Mouse (Mus musculus): ENCODE data around the gene Scgb1b27.
A peak's percentile ranks its signal among the peaks of the same experiment; 100 is the strongest.
"Not testable (repeated sequence)": the region's sequence is repeated elsewhere in the genome, so short reads cannot be mapped to it uniquely, and the experiment has no call there.

The Scgb1b27 gene

DNA sequence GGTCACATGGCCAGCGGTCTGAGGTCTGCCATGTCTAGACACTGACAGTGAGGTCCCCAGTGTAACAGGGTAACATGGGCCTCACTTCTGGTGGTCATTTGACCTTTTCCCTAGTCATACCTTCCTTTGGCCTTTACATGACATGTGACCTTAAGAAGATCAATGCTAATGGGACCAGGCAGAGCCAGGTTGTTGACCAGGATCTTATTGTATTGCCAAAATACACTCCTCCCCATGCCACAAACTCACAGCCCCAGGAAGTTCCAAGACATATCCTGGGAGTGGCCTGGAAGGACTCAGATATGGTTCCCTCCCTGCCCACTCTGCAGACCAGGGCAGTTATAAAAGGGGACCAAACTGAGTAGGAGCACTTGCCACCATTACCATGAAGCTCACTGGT is at the start of gene Scgb1b27:
Gene Scgb1b27 (plus strand): TSS at position 301 of the 400 bp plus-strand sequence.
- not testable (repeated sequence) for DNase-seq (ENCODE audit: low spot score in 2 of 2)

DNA sequence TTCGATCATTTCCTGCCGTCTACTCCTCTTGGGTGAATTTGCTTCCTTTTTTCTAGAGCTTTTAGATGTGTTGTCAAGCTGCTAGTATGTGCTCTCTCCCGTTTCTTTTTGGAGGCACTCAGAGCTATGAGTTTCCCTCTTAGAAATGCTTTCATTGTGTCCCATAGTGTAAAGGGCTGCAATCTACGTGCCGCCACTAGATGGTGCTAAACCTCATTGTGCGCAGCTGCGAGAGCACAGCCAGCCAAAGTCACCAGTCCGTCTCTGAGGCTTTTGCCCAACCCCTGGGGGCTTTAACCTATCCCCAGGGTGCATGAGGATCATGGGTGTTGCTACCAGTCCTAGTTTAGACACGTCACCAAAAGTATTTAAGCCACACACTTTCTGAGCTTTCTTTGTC is 39.0 kb upstream of the Scgb1b27 start:
- DNase-seq (ENCODE audit: low spot score in 2 of 2): peak in 1 of 2 experiments; percentile 4

DNA sequence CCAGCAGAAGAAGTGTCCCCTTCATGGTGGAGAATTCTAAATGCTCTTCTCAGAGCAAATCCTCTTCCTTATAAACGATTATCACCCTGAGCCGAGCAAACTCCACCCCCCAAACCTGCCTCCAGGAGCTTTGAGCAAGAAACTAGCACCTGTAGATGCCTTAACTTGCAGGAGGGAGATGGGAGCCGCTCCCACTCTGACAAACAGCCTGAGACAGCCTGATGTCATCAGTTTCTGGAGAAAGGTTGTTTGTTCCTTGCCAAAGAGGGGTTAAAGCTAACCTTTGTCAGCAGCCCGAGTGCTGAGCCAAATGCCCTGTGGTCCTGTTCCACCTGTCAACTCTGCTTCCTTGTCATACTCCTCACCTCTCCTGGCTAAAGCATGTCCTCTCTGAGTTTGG is 7.4 kb upstream of the Scgb1b27 start, which contains the start of gene Scgb2b27:
Gene Scgb2b27 (minus strand): TSS at position 101 of the 400 bp plus-strand sequence.
- no peak for DNase-seq (ENCODE audit: low spot score in 2 of 2)

DNA sequence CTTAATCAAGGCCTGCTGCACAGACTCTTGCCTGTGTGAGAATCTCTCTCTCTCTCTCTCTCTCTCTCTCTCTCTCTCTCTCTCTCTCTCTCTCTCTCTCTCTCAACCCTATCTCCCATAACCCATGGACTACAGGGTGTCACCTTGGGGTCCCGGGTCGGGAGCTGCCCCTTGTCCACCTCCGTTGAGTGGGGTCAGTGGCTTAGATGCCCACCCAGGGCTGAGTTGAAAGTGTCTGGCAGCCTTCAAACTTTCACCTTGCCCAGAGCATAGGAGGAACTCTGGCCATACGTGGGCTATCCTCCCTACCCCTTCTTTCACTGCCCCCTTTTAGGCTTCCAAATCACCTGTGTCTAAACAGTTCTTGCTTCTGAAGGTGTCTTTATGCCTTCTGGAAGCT is 4.4 kb downstream of the Scgb1b27 start:
- no peak for DNase-seq (ENCODE audit: low spot score in 2 of 2)

DNA sequence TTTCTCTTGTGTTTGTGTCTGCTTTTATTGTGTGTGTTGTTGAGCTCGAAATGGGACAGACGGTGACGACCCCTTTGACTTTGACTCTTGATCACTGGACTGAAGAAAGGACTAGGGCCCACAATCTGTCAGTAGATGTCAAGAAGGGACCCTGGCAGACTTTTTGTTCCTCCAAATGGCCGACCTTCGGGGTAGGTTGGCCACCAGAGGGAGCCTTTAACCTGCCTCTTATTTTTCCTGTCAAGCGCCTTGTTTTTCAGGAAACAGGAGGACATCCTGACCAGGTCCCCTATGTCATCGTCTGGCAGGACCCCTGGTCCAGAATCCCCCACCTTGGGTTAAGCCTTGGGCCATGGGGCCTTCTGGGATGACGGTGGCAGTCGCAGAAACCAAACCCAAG is 5.9 kb downstream of the Scgb1b27 start:
- not testable (repeated sequence) for DNase-seq (ENCODE audit: low spot score in 2 of 2)

DNA sequence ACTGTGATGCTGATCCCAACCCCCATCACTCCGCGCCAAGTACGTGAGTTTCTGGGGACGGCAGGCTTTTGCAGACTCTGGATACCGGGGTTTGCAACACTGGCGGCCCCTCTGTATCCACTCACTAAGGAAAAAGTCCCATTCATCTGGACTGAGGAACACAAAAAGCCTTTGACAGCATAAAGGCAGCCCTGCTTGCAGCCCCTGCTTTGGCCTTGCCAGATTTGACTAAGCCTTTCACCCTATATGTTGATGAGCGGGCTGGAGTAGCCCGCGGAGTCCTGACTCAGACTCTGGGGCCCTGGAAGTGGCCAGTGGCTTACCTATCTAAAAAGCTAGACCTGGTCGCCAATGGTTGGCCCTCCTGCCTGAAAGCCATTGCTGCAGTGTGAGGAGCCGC is 8.7 kb downstream of the Scgb1b27 start:
- DNase-seq (ENCODE audit: low spot score in 2 of 2): no peak

DNA sequence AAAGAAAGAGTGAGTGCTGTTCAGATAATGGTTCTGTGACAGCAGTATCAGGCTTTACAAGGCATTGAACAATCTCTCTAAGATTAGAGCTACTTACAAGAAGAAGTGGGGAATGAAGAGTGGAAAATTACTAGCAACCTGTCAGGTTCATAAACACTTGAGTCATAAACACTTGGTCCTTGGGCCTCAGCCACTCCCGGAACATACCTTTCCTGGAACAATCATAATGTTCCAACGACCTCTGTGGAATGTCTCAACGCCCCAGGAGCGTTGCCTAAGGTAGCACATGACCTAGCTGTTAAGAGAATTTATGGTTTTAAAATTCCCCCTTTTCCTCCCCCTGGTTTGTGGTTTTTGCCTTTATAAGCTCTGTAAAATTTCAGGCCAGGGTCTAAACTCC is 13.3 kb downstream of the Scgb1b27 start:
- DNase-seq (ENCODE audit: low spot score in 2 of 2): not testable (repeated sequence)

DNA sequence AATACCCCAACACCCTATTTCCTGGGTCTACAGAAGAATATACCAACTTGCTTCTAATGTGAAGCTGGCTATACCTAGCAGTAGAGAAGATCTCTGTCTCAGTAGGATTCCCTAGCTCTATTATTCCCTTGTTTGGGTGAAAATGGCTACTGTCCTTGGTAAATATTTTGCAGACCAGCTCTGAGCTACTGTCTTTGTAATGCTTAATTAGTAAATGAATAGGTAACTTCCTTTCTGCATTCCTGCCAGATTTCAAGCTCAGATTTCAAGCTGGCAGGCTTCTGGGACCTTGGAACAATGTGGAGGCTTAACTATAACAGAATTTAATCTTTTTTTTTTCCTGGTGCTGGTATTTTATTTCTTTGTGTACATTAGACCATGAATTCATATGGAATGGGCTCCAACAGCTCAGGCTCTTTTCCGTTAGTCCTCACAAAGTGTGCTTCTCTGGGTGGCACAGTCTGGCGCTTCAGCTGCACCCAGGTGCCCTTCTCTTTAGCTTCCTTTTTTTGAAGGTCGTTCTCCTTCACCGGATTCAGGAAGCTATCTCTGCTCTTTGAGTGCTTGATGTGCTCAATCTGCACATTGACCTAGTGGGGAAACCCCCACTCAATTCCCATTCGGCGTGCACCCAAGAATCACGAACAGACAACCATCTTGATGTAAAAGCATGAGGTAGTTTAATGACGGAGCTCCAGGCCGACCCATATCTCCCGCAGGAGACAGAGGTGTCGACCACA is 15.0 kb downstream of the Scgb1b27 start:
- not testable (repeated sequence) for DNase-seq (ENCODE audit: low spot score in 2 of 2)

DNA sequence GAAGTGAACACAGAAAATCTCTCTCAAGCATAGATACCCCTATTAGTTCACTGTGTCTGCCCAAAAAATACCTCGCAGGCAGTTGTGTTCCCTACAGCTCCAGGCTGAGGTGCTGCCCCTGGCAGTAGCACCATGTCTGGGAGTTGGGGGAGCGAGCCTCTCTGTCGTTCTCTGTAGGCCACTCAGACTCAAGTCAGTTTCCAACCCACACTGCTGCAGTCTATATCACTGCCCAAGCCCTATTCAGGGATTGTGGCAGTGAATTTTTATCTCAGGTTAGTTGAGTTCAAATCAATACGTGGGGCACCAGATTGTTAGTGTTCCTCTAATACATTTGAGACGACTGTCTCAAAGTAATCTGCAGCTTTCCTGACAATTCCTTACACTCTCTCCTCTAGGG is 46.8 kb downstream of the Scgb1b27 start:
- DNase-seq (ENCODE audit: low spot score in 2 of 2): not testable (repeated sequence)
